Mouse (Mus musculus) B cell, adult 2 months (primary cell): ENCODE results near the gene Stat5a.

ENCODE experiments used
- DNase-seq, 2 experiments: peaks; one replicate each; pipeline ENCODE4 v3.0.0; 2022

The Stat5a gene

DNA sequence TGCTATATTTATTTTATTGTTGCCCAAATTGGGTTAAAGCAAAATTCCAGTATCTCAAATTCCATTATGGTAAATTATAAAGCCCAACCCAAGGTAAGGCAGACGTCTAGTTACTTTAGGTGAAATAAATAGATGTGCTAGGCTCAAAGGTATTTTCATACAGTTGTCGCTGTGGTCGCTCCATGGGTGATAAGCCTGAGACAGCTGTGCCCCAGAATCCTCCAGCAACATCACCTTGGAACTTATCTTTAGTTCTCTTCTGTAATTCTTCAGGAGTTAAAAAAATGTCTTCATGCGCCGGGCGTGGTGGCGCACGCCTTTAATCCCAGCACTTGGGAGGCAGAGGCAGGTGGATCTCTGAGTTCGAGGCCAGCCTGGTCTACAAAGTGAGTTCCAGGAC is 20.3 kb upstream of the Stat5a start:
- DNase-seq, result no peak

DNA sequence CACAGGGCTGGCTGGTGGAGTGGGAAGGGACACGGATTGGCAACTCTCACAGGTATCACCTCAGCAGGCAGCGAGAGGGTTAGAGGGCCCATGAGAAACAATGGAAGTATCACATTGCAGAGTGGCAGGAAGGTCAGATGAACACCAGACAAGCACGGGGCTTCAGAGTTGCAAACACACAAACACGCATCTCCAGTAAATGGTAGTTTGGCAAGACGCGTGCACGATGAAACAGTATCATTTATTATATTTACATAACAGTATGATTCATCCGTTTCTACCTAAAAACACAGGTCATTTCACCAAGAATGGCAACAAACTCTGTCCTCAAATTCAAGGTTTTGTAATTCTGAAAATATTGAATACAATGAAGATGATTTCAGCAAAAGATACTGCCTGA is 19.6 kb upstream of the Stat5a start:
- no peak for DNase-seq

GRCm38 (mm10) chr11:100840866-100841265 is 18.3 kb upstream of the Stat5a start:
- DNase-seq, result peak; percentile 63

DNA sequence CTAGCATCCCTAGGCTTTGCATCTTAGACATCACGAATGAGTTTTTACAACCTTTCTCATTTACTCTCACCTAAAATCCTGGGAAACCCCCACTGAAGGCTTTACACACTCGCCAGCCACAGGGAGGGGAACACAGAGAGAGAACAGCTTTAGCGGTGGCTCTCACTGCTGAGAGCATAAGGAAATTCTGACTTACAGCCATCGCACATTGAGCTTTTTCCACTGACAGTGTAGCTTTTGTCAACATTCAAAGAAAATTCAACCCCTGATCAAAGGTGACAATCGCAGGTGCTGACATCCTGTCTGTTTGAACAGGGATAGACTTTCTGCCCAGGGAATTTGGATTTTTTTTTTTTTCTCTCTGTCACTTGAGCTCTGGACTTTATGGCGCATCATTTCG is 17.1 kb upstream of the Stat5a start:
- DNase-seq, result no peak

DNA sequence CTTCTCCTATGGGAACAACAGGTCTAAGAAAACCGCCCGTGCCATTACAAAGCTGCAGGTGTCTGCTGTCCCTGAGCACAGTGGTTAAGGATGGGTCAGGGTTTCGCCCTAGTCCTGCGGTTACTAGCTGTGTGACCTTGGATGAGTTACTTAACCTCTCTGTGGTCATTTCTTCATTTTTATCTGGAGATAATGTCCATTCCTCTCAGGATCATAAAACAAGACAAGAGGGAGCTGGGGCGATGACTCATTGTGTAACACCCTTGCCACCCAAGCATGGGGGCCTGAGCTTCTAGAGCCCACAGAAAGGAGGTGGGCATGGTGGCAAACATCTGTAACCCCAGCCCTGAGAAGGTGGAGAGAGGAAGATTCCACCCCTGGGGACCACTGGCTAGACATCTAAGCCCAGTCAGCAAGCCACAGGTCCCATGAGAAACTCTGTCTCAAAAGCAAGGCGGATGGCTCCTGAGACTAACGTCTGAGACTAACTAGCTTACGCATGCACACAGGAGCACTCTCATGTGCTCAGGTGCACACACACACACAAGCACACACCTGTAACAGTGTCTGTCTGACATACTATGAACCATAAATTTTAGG is 16.0 kb upstream of the Stat5a start:
- no peak for DNase-seq

GRCm38 (mm10) chr11:100844121-100844520 is 15.0 kb upstream of the Stat5a start:
- no peak for DNase-seq

DNA sequence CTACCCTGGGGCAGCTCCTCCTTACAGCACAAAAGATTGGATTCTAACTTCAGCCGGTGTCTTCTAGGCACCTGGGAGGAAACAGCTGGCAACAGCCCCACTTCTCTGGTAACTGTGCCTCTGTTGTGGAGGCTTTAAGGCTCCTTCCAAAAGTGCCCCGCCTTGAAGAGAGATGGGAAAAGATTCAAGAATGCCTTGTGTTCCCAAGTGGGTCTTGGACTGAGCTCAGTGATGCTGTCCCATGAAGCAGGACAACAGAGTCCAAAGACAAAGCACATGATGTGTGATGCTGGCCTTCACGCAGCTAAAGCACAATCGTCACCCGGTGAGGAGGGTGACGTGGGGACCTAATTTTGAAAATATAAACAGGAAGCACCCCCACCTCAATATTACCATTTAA is 13.4 kb upstream of the Stat5a start:
- no peak for DNase-seq

- no peak for DNase-seq
Observed at GRCm38 (mm10) chr11:100847572-100847971, 11.6 kb upstream of the Stat5a start.

GRCm38 (mm10) chr11:100848080-100848479 is 11.1 kb upstream of the Stat5a start:
- DNase-seq, result no peak

DNA sequence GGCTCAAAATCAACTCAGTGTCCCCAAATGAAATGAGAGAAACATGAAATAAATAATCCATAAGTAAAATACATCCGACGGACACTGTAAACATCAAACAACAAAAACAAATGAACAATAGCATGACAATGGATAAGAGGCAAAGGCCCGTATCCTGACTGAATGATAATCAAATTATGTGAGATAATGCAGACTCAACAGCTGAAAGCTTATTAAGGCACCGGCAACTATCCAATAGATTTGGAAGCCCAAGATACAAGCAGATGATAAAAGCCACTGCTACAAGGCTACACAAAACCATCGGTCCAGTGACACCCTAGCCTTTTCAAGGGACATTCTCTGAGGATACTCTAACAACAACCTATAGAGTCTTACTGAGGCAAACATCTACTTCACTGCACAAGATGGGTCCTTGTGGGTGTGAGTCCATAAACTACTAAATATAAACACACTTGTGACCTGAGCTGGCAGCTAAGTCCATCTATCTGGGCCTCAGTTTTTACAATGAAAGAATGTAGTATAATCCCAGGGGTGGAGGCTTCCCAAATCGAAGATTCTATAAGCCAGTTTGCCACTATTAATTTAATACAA is 10.3 kb upstream of the Stat5a start:
- DNase-seq, result no peak

DNA sequence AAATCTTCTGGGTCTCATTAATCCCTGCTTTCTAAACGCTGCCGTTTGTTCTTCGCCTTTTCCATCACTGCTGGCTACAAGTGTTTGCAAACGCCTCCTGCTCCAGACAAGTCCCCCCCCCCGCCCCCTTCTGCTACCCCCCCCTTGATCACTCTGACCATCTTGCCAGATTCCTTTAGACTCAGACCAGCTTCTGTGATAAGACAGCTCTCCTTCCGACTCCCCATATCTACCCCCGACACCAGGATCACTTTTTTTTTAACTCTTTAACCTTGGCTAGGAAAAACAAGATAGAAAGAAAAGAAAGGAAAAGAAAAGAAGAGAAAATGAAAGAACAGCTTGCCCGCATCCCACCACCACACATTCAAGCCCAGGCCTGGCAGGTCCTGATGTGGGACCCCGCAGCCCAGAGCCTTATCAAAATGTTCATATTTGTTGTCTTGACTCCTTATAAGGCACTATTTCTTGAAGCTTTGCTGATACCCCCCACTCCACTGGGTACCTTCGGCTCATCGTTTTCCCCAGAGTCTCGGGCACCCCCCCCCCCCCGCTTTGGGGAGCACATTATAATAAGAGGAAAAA is 9.6 kb upstream of the Stat5a start:
- no peak for DNase-seq

DNA sequence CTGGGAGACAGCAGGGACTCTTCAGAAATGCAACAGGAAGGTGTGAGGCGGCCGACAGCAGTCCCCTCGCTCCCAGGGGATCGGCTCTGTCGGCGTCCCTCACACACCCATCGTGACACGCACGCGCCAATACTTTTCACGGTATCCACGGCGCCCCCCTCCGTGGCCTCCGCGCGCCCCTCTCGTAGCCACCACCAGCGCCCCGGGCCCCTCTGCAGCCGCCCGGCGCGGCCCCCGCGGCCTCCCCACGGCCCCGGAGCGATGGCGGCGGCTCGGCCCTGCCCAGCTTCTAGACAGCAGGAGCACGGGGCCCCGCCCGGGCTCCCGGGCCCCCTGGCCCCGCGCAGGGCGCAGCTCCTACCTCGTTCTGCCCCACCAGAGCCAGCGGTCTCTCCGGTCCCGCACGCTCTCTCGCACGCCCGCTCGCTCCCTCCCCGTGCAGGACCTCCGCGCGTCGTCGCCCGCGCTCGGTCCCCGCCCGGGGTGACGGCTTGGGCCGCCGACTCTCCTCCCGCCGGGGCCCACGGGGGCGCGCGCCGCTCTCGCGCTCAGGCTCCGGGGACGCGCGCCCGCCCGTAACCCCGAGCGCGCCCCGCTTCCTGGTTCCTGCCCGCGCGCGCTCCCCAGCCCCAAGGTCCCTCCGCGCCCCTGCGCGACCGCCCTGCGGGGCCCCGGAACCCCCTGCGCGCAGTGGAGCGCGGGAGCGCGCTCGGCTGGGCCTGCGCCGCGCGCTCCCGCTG is 8.9 kb upstream of the Stat5a start, which contains the start of gene Stat5b:
TSS of gene Stat5b (minus strand) at position 687 of the 740 bp plus-strand sequence.
- peak; percentile 81 to 87 for DNase-seq

GRCm38 (mm10) chr11:100850778-100851528 is 8.2 kb upstream of the Stat5a start:
- DNase-seq, result peak; percentile 31 to 42

- no peak for DNase-seq
Observed at GRCm38 (mm10) chr11:100852088-100852487, 7.1 kb upstream of the Stat5a start.

- no peak for DNase-seq
Observed at GRCm38 (mm10) chr11:100853018-100853417, 6.1 kb upstream of the Stat5a start.

DNA sequence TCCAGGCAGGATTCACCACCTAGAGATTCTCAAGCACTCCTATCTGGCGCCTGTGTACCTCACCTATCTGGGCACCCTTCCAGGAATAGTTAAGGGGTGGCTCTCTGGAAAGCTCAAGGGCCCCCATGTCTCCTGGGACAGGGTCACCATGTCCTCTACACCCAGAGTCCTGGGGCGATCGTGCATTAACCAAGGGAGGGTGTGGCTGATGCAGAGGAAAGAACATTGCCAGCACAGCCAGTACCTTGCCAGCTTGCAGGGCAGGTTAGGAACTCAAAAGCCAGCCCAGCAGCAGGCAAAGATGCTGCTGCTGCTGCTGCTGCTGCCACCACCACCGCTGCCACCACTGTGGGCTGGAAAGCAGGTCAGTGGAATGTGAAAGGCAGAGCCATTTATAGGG is 4.9 kb upstream of the Stat5a start:
- no peak for DNase-seq

DNA sequence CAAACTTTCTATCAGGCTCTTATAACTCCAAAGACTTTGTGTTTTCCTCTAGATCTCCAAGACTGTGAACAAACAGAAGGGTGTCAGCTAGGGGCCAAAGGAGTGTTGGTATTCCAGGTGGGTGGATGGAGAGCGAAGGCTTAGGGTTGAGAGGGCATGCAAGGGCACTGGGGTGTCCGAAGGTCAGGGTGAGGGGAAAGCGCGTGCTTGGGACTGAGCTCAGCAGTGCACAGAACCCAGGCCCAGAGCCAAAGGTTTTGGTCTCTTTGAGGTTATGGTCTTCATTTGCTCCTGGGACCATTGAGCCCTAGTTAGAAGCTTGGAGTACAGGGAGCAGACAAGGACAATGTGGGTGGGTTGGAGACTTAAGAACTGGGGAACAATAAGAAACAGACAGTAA is 4.0 kb upstream of the Stat5a start:
- DNase-seq, result no peak

DNA sequence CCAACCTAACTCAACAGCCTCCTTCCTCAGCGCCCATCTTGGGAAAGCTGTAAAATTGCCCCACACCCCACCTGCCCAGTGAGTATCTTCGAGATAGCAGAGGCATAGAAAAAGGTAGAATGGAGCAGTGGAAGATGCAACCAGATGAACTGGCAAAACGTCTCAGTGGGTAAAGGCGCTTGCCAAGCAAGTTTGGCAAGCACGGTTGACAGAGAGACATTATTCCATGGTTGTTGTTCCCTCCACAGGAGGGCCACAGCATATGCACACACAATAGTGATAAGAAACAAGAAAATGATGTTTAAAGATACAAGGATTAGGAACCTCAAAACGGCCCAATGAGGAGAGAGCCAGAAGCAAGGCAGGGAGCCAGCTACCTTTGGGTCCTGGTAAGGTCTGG is 1.2 kb upstream of the Stat5a start:
- no peak for DNase-seq

- DNase-seq, result peak; percentile 16 to 21
Observed at GRCm38 (mm10) chr11:100859579-100860075, 476 bp downstream of the Stat5a start.

GRCm38 (mm10) chr11:100860198-100861048 is 1.3 kb downstream of the Stat5a start:
- peak; percentile 89 to 90 for DNase-seq

DNA sequence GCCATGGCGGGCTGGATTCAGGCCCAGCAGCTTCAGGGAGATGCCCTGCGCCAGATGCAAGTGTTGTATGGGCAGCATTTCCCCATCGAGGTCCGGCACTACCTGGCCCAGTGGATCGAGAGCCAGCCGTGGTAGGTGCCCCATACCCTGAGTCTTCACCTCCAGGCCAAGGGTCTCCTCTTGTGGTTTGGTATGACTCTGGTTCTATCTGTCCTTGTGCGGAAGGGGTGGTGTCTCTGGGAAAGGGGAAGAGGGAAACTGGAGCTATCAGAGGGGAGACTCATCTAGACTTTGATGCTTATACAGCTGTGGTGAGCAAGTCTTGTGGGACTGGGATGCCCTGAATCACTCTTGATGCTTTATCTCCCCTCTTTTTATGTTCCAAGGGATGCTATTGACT is 2.2 kb downstream of the Stat5a start:
- DNase-seq, result no peak

- no peak for DNase-seq
Observed at GRCm38 (mm10) chr11:100861836-100862235, 2.7 kb downstream of the Stat5a start.
